Mouse (Mus musculus): ENCODE results near the gene Crebrf. TPM values are rescaled to one million over a fixed set of nuclear protein-coding genes. Genes with fewer than 3 reads are reported as not detected.
A peak's percentile ranks its signal among the peaks of the same experiment; 100 is the strongest.

Gene Crebrf
- polyA plus RNA-seq, 1 experiment from 2014 or later, result 5.8 TPM

GRCm38 (mm10) chr17:26786586-26786985 lies 71.1 kb downstream of the Crebrf start:
- no peak overlapping the region for H3K4me2 ChIP-seq (ENCODE audit: low read depth, low read length)
- H3K4me3 ChIP-seq (ENCODE audit: low read depth, low read length), result no peak overlapping the region
- no peak overlapping the region for H3K9ac ChIP-seq (replicated peaks)
- no peaks in the 10 kb centered on the region for H3K9me3 ChIP-seq (ENCODE audit: low read length)
- peaks cover 5% of the 10 kb centered on the region; the same call in 1 of the 2 replicates for H3K4me1 ChIP-seq (ENCODE audit: insufficient read depth)
- WGBS (ENCODE audit: insufficient replicate concordance), result 75% methylated on average over 7 of the region's 7 CpGs
- H3K36me3 ChIP-seq (replicated peaks; ENCODE audit: insufficient read depth, low read length), result peaks cover 59% of the 10 kb centered on the region
- TF ChIP-seq EP300 (IDR thresholded peaks at IDR 0.05; ENCODE audit: low read depth) (no peak), CTCF (IDR thresholded peaks at IDR 0.05; ENCODE audit: low read depth) (no peak)
- H3K27me3 ChIP-seq (ENCODE audit: insufficient read depth, low read length), result no peaks in the 10 kb centered on the region
- no peak for ATAC-seq
- no peak for DNase-seq
- no peak overlapping the region for H3K27ac ChIP-seq (ENCODE audit: low read depth)

GRCm38 (mm10) chr17:26788986-26789385 lies 73.5 kb downstream of the Crebrf start:
- H3K9me3 ChIP-seq (ENCODE audit: low read length), result no peaks in the 10 kb centered on the region
- DNase-seq (no peak), ATAC-seq (no peak)
- H3K27ac ChIP-seq (ENCODE audit: low read depth), result no peak overlapping the region
- peaks cover 63% of the 10 kb centered on the region for H3K36me3 ChIP-seq (replicated peaks; ENCODE audit: insufficient read depth, low read length)
- TF ChIP-seq EP300 (IDR thresholded peaks at IDR 0.05; ENCODE audit: low read depth), result no peak
- TF ChIP-seq CTCF (IDR thresholded peaks at IDR 0.05; ENCODE audit: low read depth), result no peak
- no peaks in the 10 kb centered on the region for H3K27me3 ChIP-seq (ENCODE audit: insufficient read depth, low read length)
- no peak overlapping the region for H3K4me3 ChIP-seq (ENCODE audit: low read depth, low read length)
- 87% methylated on average over 8 of the region's 8 CpGs for WGBS (ENCODE audit: insufficient replicate concordance)
- H3K4me1 ChIP-seq (ENCODE audit: insufficient read depth), result no peaks in the 10 kb centered on the region
- H3K9ac ChIP-seq (replicated peaks), result no peak overlapping the region
- H3K4me2 ChIP-seq (ENCODE audit: low read depth, low read length), result no peak overlapping the region

- no peak for TF ChIP-seq EP300 (IDR thresholded peaks at IDR 0.05; ENCODE audit: low read depth)
- no peak for TF ChIP-seq CTCF (IDR thresholded peaks at IDR 0.05; ENCODE audit: low read depth)
- no peaks in the 10 kb centered on the region for H3K4me1 ChIP-seq (ENCODE audit: insufficient read depth)
- no peak overlapping the region for H3K4me2 ChIP-seq (ENCODE audit: low read depth, low read length)
- H3K27me3 ChIP-seq (ENCODE audit: insufficient read depth, low read length), result no peaks in the 10 kb centered on the region
- H3K9ac ChIP-seq (replicated peaks), result no peak overlapping the region
- WGBS (ENCODE audit: insufficient replicate concordance), result 80% methylated on average over 8 of the region's 8 CpGs
- H3K4me3 ChIP-seq (ENCODE audit: low read depth, low read length), result no peak overlapping the region
- peaks cover 57% of the 10 kb centered on the region for H3K36me3 ChIP-seq (replicated peaks; ENCODE audit: insufficient read depth, low read length)
- H3K9me3 ChIP-seq (ENCODE audit: low read length), result no peaks in the 10 kb centered on the region
- ATAC-seq, result no peak
- 0 out of 2 replicates have a peak overlapping the region, but pooled peaks have one; percentile 11 for H3K27ac ChIP-seq (ENCODE audit: low read depth)
- no peak for DNase-seq
Observed at GRCm38 (mm10) chr17:26789460-26790268, 74.2 kb downstream of the Crebrf start.

- no peak for TF ChIP-seq CTCF (IDR thresholded peaks at IDR 0.05; ENCODE audit: low read depth)
- TF ChIP-seq EP300 (IDR thresholded peaks at IDR 0.05; ENCODE audit: low read depth), result no peak
- Histone ChIP-seq H3K27ac (ENCODE audit: low read depth) (0 out of 2 replicates have a peak overlapping the region, but pooled peaks have one; percentile 11), H3K4me3 (ENCODE audit: low read depth, low read length) (no peak overlapping the region), H3K27me3 (ENCODE audit: insufficient read depth, low read length) (no peaks in the 10 kb centered on the region), H3K4me2 (ENCODE audit: low read depth, low read length) (no peak overlapping the region), H3K36me3 (replicated peaks; ENCODE audit: insufficient read depth, low read length) (peaks cover 50% of the 10 kb centered on the region), H3K9me3 (ENCODE audit: low read length) (no peaks in the 10 kb centered on the region), H3K4me1 (ENCODE audit: insufficient read depth) (no peaks in the 10 kb centered on the region), H3K9ac (replicated peaks) (no peak overlapping the region)
- WGBS (ENCODE audit: insufficient replicate concordance), result 79% methylated on average over 11 of the region's 11 CpGs
- ATAC-seq (no peak), DNase-seq (no peak)
Observed at GRCm38 (mm10) chr17:26790269-26791214, 75.1 kb downstream of the Crebrf start.

- 75% methylated on average over 7 of the region's 7 CpGs for WGBS (ENCODE audit: insufficient replicate concordance)
- no peak overlapping the region for H3K9ac ChIP-seq (replicated peaks)
- H3K36me3 ChIP-seq (replicated peaks; ENCODE audit: insufficient read depth, low read length), result peaks cover 46% of the 10 kb centered on the region
- H3K27me3 ChIP-seq (ENCODE audit: insufficient read depth, low read length), result no peaks in the 10 kb centered on the region
- H3K4me2 ChIP-seq (ENCODE audit: low read depth, low read length), result no peak overlapping the region
- no peaks in the 10 kb centered on the region for H3K9me3 ChIP-seq (ENCODE audit: low read length)
- H3K4me1 ChIP-seq (ENCODE audit: insufficient read depth), result no peaks in the 10 kb centered on the region
- TF ChIP-seq EP300 (IDR thresholded peaks at IDR 0.05; ENCODE audit: low read depth) (no peak), CTCF (IDR thresholded peaks at IDR 0.05; ENCODE audit: low read depth) (no peak)
- DNase-seq, result no peak
- H3K27ac ChIP-seq (ENCODE audit: low read depth), result no peak overlapping the region
- no peak overlapping the region for H3K4me3 ChIP-seq (ENCODE audit: low read depth, low read length)
- no peak for ATAC-seq
Observed at GRCm38 (mm10) chr17:26791580-26791979, 76.1 kb downstream of the Crebrf start.

- H3K9ac ChIP-seq (replicated peaks), result no peak overlapping the region
- no peaks in the 10 kb centered on the region for H3K27me3 ChIP-seq (ENCODE audit: insufficient read depth, low read length)
- H3K4me3 ChIP-seq (ENCODE audit: low read depth, low read length), result no peak overlapping the region
- H3K27ac ChIP-seq (ENCODE audit: low read depth), result no peak overlapping the region
- TF ChIP-seq CTCF (IDR thresholded peaks at IDR 0.05; ENCODE audit: low read depth) (no peak), EP300 (IDR thresholded peaks at IDR 0.05; ENCODE audit: low read depth) (no peak)
- no peaks in the 10 kb centered on the region for H3K4me1 ChIP-seq (ENCODE audit: insufficient read depth)
- no peak for DNase-seq
- H3K9me3 ChIP-seq (ENCODE audit: low read length), result no peaks in the 10 kb centered on the region
- H3K36me3 ChIP-seq (replicated peaks; ENCODE audit: insufficient read depth, low read length), result peaks cover 41% of the 10 kb centered on the region
- H3K4me2 ChIP-seq (ENCODE audit: low read depth, low read length), result no peak overlapping the region
- ATAC-seq, result no peak
- 92% methylated on average over 15 of the region's 15 CpGs for WGBS (ENCODE audit: insufficient replicate concordance)
Observed at GRCm38 (mm10) chr17:26792096-26792495, 76.6 kb downstream of the Crebrf start.

Data from liver, postnatal 0 days (tissue).